Mouse (Mus musculus) granulocyte monocyte progenitor cell, adult 5-6 weeks (primary cell): ENCODE measurements around the gene Gm20683. TPM values are rescaled to one million over a fixed set of nuclear protein-coding genes. Genes with fewer than 3 reads are reported as not detected.
"Not testable (repeated sequence)": the region's sequence is repeated elsewhere in the genome, so short reads cannot be mapped to it uniquely, and the experiment has no call there.

Source experiments
- ATAC-seq: replicated peaks from 2 replicates; pipeline ENCODE4 v1.8.0; 2016; ENCODE audit warnings: mild to moderate bottlenecking, moderate TSS enrichment, inconsistent platforms; ENCODE audit not compliant: poor library complexity, severe bottlenecking
- total RNA-seq, 2 experiments: library from RNA; stranded (forward) in 1 of 2; stranded (reverse) in 1 of 2; fragments of 200-712, 200-1000 nt in 1 of 2; fragments of >200 nt in 1 of 2; fragmentation: Nextera tagmentation in 1 of 2; gene quantifications; 2 replicates each; pipeline ENCODE4 v1.2.3; 2014 to 2017

The Gm20683 gene
- total RNA-seq, 2 experiments from 2014 or later, result 0.41 TPM; not detected in 1

DNA sequence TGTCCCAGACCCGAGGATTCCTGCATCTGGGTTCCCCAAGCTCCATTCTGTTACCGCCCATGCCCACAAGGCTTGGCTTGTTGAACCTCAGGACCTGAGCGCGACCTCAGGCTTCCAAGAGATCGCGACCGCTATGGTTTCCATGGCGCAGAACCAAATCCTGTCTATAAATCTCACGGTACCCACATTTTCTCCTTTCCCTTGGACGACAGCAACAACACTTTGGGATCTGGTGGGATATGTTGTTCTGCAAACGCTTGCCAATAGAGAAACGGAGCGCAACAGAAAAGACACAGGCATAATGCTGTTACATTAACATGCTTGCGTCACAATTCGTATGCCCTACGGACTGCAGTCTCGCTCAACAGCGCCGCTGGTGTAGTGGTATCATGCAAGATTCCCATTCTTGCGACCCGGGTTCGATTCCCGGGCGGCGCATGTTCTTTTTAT lies 33.2 kb upstream of the Gm20683 start, which contains the start of gene Mettl26:
Mettl26 (plus strand) TSS at position 354 of the 450 bp plus-strand sequence.
- ATAC-seq, result peak; percentile 68

DNA sequence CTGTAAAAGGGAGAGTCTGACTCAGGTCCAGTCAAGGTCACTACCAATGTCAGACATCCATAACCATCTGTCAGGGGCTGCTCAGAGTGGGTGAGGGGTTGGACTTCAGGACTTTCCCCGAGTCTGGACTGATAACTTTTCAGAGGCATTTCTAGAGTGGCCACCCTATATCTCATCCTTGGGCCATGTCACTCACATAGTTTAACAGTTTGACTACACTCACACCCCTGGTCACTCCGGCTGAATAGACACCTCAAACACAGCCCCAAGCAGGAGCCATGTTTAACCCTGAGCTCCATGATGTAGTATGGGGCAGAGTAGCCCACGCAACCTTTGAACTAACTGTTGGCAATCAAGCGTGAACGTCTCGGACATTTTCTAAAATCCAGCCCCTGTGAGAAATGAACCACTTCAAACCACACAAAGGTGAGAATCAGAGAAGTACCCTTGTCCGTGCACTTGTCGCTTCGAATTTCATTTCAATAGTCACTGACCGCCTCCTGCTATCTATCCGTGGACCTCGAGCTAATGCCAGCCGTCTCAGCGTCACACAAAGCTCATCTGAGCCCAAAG lies 32.7 kb upstream of the Gm20683 start:
- no peak for ATAC-seq

DNA sequence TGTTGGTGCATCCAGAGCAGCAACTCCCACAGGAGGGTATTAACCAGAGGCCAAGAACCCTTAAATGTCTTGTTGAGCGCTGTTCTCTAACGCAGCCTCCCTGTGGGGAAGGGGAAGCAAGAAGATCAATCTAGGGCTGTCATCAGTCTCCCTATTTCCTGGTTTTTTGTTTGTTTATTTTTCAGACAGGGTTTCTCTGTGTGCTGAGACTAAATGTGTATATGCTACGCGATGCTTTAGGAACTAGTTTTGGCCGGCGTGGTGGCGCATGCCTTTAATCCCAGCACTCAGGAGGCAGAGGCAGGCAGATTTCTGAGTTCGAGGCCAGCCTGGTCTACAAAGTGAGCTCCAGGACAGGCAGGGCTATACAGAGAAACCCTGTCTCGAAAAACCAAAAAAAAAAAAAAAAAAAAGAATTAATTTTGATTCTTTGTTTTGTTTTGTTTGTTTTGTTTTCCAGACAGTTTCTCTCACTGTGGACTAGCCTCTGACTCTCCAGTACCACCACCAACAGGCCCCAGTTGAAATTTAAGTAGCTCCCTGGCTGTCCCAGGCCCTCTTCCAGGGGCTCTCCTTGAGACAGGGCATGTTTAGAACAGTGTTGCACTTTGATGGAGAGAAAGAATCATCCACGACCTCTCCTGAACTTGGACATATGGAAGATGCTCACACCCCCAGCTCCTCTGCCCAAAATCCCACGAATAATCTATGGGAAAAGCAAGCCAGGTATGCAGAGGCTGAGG lies 32.0 kb upstream of the Gm20683 start:
- ATAC-seq, result no peak

- ATAC-seq, result no peak
These were observed 31.1 kb upstream of the Gm20683 start for GRCm38 (mm10) chr17:25872676-25873075.

- ATAC-seq, result not testable (repeated sequence)
These were observed 30.0 kb upstream of the Gm20683 start for GRCm38 (mm10) chr17:25871566-25871965.

DNA sequence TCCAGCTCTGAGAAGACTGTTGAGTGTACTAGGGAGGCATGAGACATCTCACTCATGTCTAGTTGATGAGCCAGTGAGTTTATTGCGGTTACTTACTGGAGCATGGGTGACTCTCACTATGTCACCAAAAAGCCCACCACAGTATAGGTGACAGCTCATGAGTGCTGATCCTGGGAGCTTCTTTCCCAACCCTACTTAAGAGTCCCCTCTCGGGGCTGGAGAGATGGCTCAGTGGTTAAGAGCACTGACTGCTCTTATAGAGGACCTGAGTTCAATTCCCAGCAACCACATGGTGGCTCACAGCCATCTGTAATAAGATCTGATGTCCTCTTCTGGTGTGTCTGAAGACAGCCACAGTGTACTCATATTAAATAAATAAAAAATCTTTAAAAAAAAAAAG lies 28.4 kb upstream of the Gm20683 start:
- no peak for ATAC-seq

GRCm38 (mm10) chr17:25869498-25869897 lies 27.9 kb upstream of the Gm20683 start:
- no peak for ATAC-seq

GRCm38 (mm10) chr17:25868601-25869191 lies 27.1 kb upstream of the Gm20683 start, which contains the start of gene Mcrip2:
TSS of gene Mcrip2 (minus strand) at chr17:25868764.
- peak; percentile 83 for ATAC-seq

DNA sequence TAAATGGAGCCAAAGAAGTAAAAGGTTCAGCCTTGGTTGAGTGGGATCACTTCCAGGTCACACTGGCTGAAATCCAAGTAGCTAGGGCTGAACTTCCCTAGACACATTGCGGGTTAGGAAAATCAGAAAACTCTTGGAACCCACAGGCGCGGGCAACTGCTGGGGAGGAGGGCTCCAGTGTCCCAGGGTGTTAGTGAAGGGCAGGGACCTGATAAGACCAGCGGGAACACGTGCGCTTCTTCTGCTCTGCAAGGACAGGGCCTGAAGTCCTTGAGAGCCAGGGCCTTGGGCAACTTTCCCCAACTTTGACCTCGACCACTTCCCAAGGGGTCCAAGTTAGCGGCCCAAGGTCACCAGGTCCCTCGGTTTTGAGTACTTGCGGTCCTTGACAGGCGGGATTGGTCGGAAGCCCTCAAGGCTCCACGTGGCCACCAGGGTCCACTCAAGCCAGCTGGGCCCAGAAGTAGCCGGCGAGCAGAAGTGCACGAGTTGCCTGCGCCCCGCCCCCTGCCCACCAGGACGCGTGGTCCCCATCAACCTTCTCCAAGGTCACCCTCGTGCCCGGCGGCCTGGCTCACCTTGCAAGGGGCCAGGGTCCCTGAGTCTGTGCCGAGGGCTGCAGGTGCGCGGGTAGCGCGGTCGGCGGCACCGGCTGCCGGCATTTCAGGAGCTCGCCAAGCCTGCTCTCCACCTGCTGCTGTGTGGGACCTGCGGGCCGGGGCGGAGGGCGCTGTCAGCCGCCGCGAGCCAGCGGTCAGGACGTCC lies 26.5 kb upstream of the Gm20683 start:
- ATAC-seq, result peak; percentile 50

- peak; percentile 13; the same call in 1 of the 2 replicates for ATAC-seq
These were observed 25.9 kb upstream of the Gm20683 start for GRCm38 (mm10) chr17:25867509-25867835.

- no peak for ATAC-seq
These were observed 24.6 kb upstream of the Gm20683 start for GRCm38 (mm10) chr17:25866172-25866571.

GRCm38 (mm10) chr17:25865288-25865687 lies 23.7 kb upstream of the Gm20683 start:
- no peak for ATAC-seq

GRCm38 (mm10) chr17:25864311-25864710 lies 22.7 kb upstream of the Gm20683 start:
- ATAC-seq, result no peak

DNA sequence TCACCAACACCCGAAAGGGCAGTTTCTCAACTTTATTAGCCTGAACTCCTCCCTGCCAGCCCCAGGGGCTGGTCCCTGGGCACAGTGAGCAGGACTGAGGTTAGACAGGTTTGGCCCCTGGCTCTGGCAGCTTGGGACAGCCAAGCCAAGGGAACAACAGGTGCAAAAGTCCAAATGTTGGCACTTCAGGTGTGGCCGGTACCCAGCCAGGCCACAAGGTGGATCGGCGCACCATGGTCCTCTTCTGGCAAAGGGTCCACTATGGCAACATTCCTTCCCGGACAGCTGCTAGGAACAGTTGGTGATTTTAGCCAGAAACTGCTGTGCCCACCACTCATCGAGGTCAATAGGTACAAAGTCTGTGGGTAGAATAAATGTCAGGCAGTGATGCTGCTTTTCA lies 22.1 kb upstream of the Gm20683 start:
- ATAC-seq, result no peak

DNA sequence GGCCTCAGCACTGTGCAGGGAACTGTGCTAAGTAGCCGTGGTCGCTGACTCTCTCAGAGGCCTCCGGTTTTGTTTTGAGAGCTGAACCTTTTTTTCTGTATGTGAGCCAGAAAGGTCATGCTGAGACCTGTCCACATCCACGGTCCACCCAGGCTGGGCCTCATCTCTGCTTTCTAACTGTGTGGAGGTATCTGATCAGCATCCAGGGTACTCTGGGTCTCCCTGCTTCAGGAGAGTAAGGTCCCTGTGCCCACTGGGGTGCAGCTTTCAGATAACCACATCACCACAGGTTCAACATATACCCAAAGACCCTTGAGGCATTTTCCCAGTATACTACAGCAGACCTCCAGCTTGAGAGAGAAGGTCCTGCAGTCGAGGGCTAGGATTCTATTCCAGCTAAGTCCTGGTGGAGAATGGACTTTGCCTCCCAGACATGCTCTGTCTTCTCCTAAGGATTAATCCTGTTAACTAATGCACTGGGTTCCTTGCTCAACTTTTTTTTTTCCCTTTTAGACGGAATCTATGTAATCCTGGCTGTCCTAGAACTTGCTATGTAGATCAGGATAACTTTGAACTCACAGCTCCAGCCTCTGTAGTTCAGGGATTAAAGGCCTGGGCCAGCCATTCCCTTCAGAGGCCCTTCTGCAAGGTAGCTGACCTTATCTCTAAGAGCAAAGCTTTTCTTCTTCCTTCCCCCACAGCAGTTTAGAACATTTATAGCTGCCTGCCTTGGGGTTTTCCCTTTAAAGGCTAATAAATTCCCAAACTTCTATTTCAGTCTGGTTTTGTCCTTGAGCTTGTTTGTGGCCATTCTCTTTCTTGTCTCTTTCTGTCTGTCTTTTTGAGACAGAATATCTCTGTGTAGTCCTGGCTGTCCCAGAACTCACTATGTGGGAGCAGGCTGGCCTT lies 20.4 kb upstream of the Gm20683 start:
- no peak for ATAC-seq

- ATAC-seq, result peak; percentile 97
These were observed 19.5 kb upstream of the Gm20683 start, which contains the start of gene Wdr90 for GRCm38 (mm10) chr17:25860832-25861703. TSS of gene Wdr90 (minus strand) at chr17:25861501.

- ATAC-seq, result no peak
These were observed 18.7 kb upstream of the Gm20683 start for GRCm38 (mm10) chr17:25860229-25860628.

- ATAC-seq, result peak; percentile 95
These were observed 2.9 kb upstream of the Gm20683 start, which contains the start of gene Rhot2 for GRCm38 (mm10) chr17:25844396-25844901. TSS of gene Rhot2 (minus strand) at chr17:25844851.
